Comparison of ENCODE assay signal across 17 mouse cellular contexts in genomic region chr4:125977768-125978167, GRCm38 (mm10). TPM values are rescaled to one million over a fixed set of nuclear protein-coding genes. Genes with fewer than 3 reads are reported as not detected.
A peak's percentile ranks its signal among the peaks of the same experiment; 100 is the strongest.
DNase-seq lines count a peak whose midpoint lies in the region; ATAC-seq and TF ChIP-seq lines count a peak whose summit lies in the region.
"Had no signal": no experiment of that assay in that cellular context is flagged by ENCODE, and none has a peak within 500 bp of the region (broad histone marks: within the 10 kb centered on the region; RNA-seq: fewer than 3 reads in every experiment).

No protein-coding gene starts in this region.

- no peak for TF ChIP-seq CTCF in left cerebral cortex, adult 2 months (IDR thresholded peaks at IDR 0.05)
- TF ChIP-seq CTCF in thymus, adult 2 months (IDR thresholded peaks at IDR 0.05; ENCODE audit: borderline replicate concordance, control insufficient read depth, extremely low read depth, insufficient read depth, low read length, poor library complexity): no peak
- no peak for TF ChIP-seq CTCF in intestine, postnatal 0 days (IDR thresholded peaks at IDR 0.05; ENCODE audit: low read depth)

- H3K9me3 ChIP-seq in intestine, postnatal 0 days (ENCODE audit: control insufficient read depth): no peaks in the 10 kb centered on the region
- H3K9me3 ChIP-seq: forebrain, embryonic 13.5 days; hindbrain, embryonic 13.5 days; limb, embryonic 10.5 days; liver, embryonic 15.5 days had no signal

- no peak overlapping the region for H3K27ac ChIP-seq in left cerebral cortex, adult 2 months
- H3K27ac ChIP-seq in thymus, adult 2 months (ENCODE audit: control insufficient read depth, insufficient read depth, low read length): no peak overlapping the region
- H3K27ac ChIP-seq in intestine, postnatal 0 days (ENCODE audit: low read depth, low read length): no peak overlapping the region
- H3K27ac ChIP-seq: forebrain, embryonic 13.5 days; gastrocnemius, adult 2 months; hindbrain, embryonic 13.5 days; limb, embryonic 10.5 days; liver, embryonic 15.5 days had no signal

- H3K4me2 ChIP-seq in intestine, postnatal 0 days (replicated peaks; ENCODE audit: low read depth): no peak overlapping the region
- H3K4me2 ChIP-seq: forebrain, embryonic 13.5 days; hindbrain, embryonic 13.5 days; liver, embryonic 15.5 days had no signal

- H3K4me1 ChIP-seq in thymus, adult 2 months (replicated peaks; ENCODE audit: control insufficient read depth, insufficient read depth, low read length): no peaks in the 10 kb centered on the region
- H3K4me1 ChIP-seq in intestine, postnatal 0 days (replicated peaks; ENCODE audit: control insufficient read depth, insufficient read depth, low read length): no peaks in the 10 kb centered on the region
- H3K4me1 ChIP-seq: liver, embryonic 15.5 days had no signal

- no peaks in the 10 kb centered on the region for H3K27me3 ChIP-seq in thymus, adult 2 months (ENCODE audit: control insufficient read depth, insufficient read depth, low read length)
- no peaks in the 10 kb centered on the region for H3K27me3 ChIP-seq in intestine, postnatal 0 days (replicated peaks; ENCODE audit: control insufficient read depth, insufficient read depth, low read length)
- H3K27me3 ChIP-seq: forebrain, embryonic 13.5 days; liver, embryonic 15.5 days had no signal

- no peak for TF ChIP-seq POLR2A in thymus, adult 2 months (IDR thresholded peaks at IDR 0.05; ENCODE audit: control insufficient read depth, extremely low read depth, insufficient read depth, low read length, poor library complexity)

- no peaks in the 10 kb centered on the region for H3K36me3 ChIP-seq in thymus, adult 2 months (ENCODE audit: control insufficient read depth, insufficient read depth, low read length)
- no peaks in the 10 kb centered on the region for H3K36me3 ChIP-seq in intestine, postnatal 0 days (ENCODE audit: control insufficient read depth, insufficient read depth)
- H3K36me3 ChIP-seq: hindbrain, embryonic 13.5 days; limb, embryonic 10.5 days; liver, embryonic 15.5 days had no signal

- 67% methylated on average over 9 of the region's 9 CpGs for WGBS in thymus, adult 2 months
- WGBS in intestine, postnatal 0 days: 59% methylated on average over 9 of the region's 9 CpGs

- no peak overlapping the region for H3K9ac ChIP-seq in intestine, postnatal 0 days (ENCODE audit: low read depth, low read length)
- H3K9ac ChIP-seq: forebrain, embryonic 13.5 days; hindbrain, embryonic 13.5 days; liver, embryonic 15.5 days had no signal

- peak; percentile 20 for DNase-seq in left cerebral cortex, postnatal 4 days
- DNase-seq in left cerebral cortex, adult 2 months (ENCODE audit: extremely low spot score in 1 of 2, low spot score in 2 of 2): no peak
- DNase-seq in thymus, postnatal 36 days: peak; percentile 5 to 12
- no peak for DNase-seq in thymus, adult 2 months
- DNase-seq in WW6 (ENCODE audit: low read depth, low spot score): peak; percentile 47
- DNase-seq in testis, postnatal 10 days (ENCODE audit: low spot score): peak; percentile 54
- DNase-seq in cerebellum, adult 11-12 months: no peak
- DNase-seq: cerebellum, adult 11 months; gastrocnemius, adult 2 months; kidney, adult 18-20 months; thymus, postnatal 25 days had no signal

- no peak for ATAC-seq in intestine, postnatal 0 days
- ATAC-seq: forebrain, embryonic 13.5 days; midbrain, embryonic 16.5 days had no signal

- no peak overlapping the region for H3K4me3 ChIP-seq in left cerebral cortex, adult 2 months
- H3K4me3 ChIP-seq in thymus, adult 2 months (ENCODE audit: control insufficient read depth, insufficient read depth, low read length): no peak overlapping the region
- H3K4me3 ChIP-seq in intestine, postnatal 0 days (ENCODE audit: low read depth, low read length): no peak overlapping the region
- H3K4me3 ChIP-seq: forebrain, embryonic 13.5 days; gastrocnemius, adult 2 months; hindbrain, embryonic 13.5 days; limb, embryonic 10.5 days; liver, embryonic 15.5 days had no signal

- intact Hi-C loops in left cerebral cortex, postnatal 4 days (cut with DNase I): no loop called here
- intact Hi-C loops in left cerebral cortex, adult 2 months (cut with DNase I): no loop called here

RNA-seq across cellular contexts. Expression of gene Csf3r, which starts 46.6 kb away (rescaled TPM):
- 1 to 10 TPM in 1 of 2 experiments, under 1 TPM in 1; 0.66 to 1.1 TPM for total RNA-seq in left cerebral cortex, postnatal 4 days (2021)
- total RNA-seq in left cerebral cortex, adult 2 months (2021): 1 to 10 TPM; 5.1 to 8.1 TPM
- polyA plus RNA-seq in thymus, adult 2 months (2012; rRNA removed): 6.7 and 7.3 TPM in 2 replicates
- polyA plus RNA-seq in intestine, postnatal 0 days (2015; fragmentation: Nextera tagmentation; extraction: Ambion mirVana): 0.26 and 0.40 TPM in 2 replicates

Comparison
In these comparisons a context has a peak if more than half of its experiments do, and no peak if none do; other contexts are left out.
1. DNase-seq: peak in left cerebral cortex, postnatal 4 days (single experiment), thymus, postnatal 36 days (2 of 2), WW6 (single experiment) and testis, postnatal 10 days (single experiment); none in left cerebral cortex, adult 2 months (0 of 2), thymus, adult 2 months (single experiment) and cerebellum, adult 11-12 months (single experiment).